Mouse (Mus musculus): ENCODE measurements around the gene Aff1.

The Aff1 gene

DNA sequence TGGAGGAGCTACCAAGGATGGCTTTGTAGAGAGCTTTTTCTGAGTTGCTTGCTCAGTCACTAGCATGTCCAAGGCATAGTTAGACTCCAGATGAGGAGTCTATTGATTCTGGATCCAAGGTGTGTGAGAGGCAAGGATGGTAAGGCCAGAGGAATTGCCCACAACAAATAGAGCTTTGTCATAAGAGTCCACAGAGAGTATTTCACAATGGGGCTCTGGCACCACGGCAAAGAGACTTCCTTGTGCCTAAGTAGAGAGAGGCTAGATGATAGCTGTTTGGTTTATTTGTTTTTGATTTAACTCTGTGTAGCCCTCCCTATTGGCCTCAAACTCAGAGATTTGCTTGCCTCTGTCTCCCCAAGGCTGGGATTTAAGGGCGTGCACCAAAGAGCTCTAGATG, 54.9 kb downstream of the Aff1 start:
- DNase-seq (ENCODE audit: low spot score in 2 of 2): no peak

GRCm38 (mm10) chr5:103748343-103748742, 56.2 kb downstream of the Aff1 start:
- no peak for DNase-seq (ENCODE audit: low spot score in 2 of 2)

GRCm38 (mm10) chr5:103749465-103750285, 57.5 kb downstream of the Aff1 start:
- no peak for DNase-seq (ENCODE audit: low spot score in 2 of 2)

GRCm38 (mm10) chr5:103752665-103753510, 60.7 kb downstream of the Aff1 start:
- DNase-seq (ENCODE audit: low spot score in 2 of 2): no peak

GRCm38 (mm10) chr5:103753511-103754329, 61.5 kb downstream of the Aff1 start:
- peak; percentile 79 to 93 for DNase-seq (ENCODE audit: low spot score in 2 of 2)

- no peak for DNase-seq (ENCODE audit: low spot score in 2 of 2)
Measured at GRCm38 (mm10) chr5:103754330-103755134, 62.4 kb downstream of the Aff1 start.

DNA sequence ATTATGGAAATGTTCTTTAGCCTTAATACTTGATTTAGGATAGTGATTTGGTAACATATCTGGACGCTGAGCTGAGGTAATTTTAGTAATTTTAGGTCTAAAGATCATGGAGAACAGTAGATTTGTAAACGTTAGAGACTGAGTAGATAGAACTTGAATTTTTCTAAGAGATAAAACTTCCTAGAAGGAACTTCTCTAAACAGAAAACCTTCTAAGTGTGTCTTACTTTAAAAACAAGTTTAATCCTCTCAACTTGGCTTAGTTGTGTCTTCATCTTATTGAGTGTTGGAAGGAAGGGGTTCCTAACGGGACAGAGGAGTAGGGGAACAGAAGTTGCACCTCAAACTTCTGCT, 62.9 kb downstream of the Aff1 start:
- DNase-seq (ENCODE audit: low spot score in 2 of 2): no peak

DNA sequence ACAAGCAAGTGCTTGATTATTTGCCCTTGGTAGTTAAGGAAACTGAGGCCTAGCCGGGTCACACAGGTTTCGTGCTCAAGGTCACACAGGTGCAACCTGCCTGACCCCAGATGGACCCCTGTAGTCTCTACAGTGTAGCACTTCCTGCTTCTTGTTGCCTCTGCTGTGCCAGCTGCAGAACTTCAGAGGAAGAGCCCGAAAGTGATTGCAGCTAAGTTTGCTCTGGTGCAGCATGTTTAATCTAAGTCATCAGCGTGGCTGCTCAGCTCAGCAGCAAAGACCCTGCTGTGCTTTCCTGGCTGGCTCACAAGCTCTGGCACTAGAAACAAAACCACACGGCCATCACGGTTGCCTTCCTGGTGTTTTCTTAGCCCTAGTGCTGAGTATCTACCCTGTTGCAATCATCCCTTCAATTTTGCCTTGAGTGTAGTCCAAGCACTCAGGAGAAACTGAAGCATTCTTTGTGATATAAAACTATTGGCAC, 64.1 kb downstream of the Aff1 start:
- DNase-seq (ENCODE audit: low spot score in 2 of 2): no peak

DNA sequence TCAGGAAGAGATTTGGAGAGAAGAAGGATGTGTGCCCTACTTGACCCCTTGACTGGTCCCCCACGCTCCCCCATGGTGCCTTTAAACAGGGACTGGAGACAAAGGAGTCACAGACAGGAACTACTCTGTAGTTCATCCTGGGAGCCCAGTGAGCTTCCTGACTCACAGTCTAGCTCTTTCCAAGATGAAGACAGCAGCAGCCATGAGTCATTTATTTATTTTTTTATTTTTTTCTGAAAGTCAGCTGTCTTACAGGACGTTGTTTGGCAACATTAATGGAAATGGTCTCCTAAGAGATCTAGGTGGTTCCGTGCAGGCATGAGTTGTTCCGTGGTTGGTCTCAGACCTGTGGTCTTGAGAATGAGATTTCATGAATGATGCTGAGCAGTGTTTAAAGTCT, 66.3 kb downstream of the Aff1 start:
- DNase-seq (ENCODE audit: low spot score in 2 of 2): no peak

GRCm38 (mm10) chr5:103759489-103760424, 67.6 kb downstream of the Aff1 start:
- DNase-seq (ENCODE audit: low spot score in 2 of 2): no peak

DNA sequence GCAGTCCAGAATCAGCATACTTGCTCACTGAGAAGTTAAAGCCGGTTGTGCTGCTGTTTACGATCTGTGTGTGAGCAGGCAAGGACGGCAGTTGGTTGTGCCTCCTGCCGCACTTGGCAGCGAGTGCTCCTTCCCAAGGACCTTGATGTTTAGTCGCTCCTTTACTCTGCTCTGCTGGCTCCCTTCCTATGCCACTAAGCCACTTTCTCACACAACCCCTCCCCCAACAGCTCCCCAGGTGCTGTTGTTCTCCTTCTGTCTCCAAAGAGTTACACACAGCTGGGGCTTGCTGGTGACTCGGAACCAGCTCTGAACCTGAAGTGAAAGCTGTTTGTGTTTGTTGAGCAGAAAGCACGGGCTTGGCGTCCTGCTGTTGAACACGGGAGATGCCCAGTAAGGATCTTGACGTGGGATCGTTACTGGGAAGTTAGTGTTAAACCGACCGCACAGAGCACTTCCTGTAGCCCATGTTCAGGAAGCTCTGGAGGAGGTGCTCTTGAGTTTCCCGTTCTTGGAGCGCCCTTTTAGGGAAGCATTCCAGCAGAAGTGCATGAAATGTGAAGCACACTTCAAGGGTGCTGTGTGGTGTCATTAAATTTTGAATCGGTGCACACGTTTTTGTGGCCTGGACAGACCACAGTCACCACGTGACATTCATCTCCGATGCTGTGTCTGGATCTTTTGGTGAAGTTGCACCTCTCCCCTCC, 68.4 kb downstream of the Aff1 start:
- DNase-seq (ENCODE audit: low spot score in 2 of 2): no peak

DNA sequence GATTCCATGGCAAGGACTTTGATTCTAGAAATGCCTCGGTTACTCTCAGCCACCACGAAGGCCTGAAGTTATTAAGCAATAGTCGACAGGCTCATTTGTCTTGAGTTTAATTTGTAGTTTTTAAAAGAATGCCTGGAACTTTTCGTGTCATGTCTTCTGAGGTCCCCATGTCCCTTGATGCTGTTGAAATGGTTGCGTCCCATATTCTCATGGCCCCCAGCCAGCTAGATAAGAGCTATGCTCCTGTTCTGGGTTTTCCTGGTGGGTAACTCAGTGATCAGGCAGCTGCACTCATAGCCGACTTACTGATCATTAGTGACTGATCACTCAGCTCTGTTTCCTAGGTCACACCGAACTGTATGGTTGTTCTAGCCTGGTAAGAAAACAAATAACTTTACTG, 69.6 kb downstream of the Aff1 start:
- no peak for DNase-seq (ENCODE audit: low spot score in 2 of 2)

GRCm38 (mm10) chr5:103762850-103763254, 70.7 kb downstream of the Aff1 start:
- no peak for DNase-seq (ENCODE audit: low spot score in 2 of 2)

GRCm38 (mm10) chr5:103765356-103765755, 73.2 kb downstream of the Aff1 start:
- no peak for DNase-seq (ENCODE audit: low spot score in 2 of 2)

- no peak for DNase-seq (ENCODE audit: low spot score in 2 of 2)
Measured at GRCm38 (mm10) chr5:103765758-103766431, 73.7 kb downstream of the Aff1 start.

- DNase-seq (ENCODE audit: low spot score in 2 of 2): no peak
Measured at GRCm38 (mm10) chr5:103766432-103766815, 74.2 kb downstream of the Aff1 start.

DNA sequence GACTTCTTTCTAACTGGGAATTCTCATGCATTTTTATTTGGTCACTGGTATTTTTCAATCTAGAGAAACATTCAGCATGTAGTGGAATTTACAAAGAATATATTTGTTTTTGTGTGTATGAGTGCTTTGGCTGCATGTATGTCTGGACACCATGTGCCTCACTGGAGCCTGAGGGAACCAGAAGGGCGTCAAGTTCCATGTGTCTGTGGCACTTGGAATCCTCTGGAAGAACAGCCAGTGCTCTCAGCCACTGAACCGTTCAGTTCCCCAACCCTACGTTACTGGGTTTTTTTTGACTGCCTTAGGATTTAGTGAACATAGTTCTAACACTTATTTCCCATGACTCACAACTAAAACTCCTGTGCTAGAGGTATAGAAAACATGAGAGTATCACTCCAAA, 76.8 kb downstream of the Aff1 start:
- no peak for DNase-seq (ENCODE audit: low spot score in 2 of 2)

- DNase-seq (ENCODE audit: low spot score in 2 of 2): no peak
Measured at GRCm38 (mm10) chr5:103769701-103770100, 77.5 kb downstream of the Aff1 start.
